Mouse (Mus musculus) megakaryocyte, embryonic 14.5 days (primary cell): ENCODE data around the gene Ribc2. TPM values are rescaled to one million over a fixed set of nuclear protein-coding genes. Genes with fewer than 3 reads are reported as not detected.

Experiments used
- H3K27me3 ChIP-seq: replicated peaks from 2 replicates; pipeline ENCODE3; 2012; ENCODE audit warnings: inconsistent platforms
- H3K36me3 ChIP-seq: replicated peaks from 2 replicates; pipeline ENCODE3; 2012; ENCODE audit warnings: low read length, inconsistent platforms, mixed read lengths
- H3K4me1 ChIP-seq: 2 replicates; pipeline ENCODE4 v1.6.1; 2012; ENCODE audit warnings: inconsistent platforms
- H3K4me3 ChIP-seq: replicated peaks from 2 replicates; pipeline ENCODE3; 2012; ENCODE audit warnings: moderate library complexity, mild to moderate bottlenecking, inconsistent platforms
- H3K9me3 ChIP-seq: 2 replicates; pipeline ENCODE4 v1.6.1; 2012; ENCODE audit warnings: inconsistent platforms
- FLI1 ChIP-seq: IDR thresholded peaks from 2 replicates; pipeline ENCODE4 v1.6.1; 2012; ENCODE audit warnings: low read length, inconsistent platforms, mixed read lengths
- GATA1 ChIP-seq: IDR thresholded peaks from 3 replicates; pipeline ENCODE4 v1.6.1; 2012; ENCODE audit warnings: mixed read lengths, low read length, inconsistent platforms, borderline replicate concordance
- polyA plus RNA-seq: library from polyadenylated mRNA; stranded (reverse); fragments of >175 nt; gene quantifications from 2 replicates; pipeline ENCODE4 v1.2.3, GENCODE M21; 2012; ENCODE audit warnings: low replicate concordance; ENCODE audit not compliant: insufficient read depth

The Ribc2 gene
- polyA plus RNA-seq: not detected in 2 replicates

DNA sequence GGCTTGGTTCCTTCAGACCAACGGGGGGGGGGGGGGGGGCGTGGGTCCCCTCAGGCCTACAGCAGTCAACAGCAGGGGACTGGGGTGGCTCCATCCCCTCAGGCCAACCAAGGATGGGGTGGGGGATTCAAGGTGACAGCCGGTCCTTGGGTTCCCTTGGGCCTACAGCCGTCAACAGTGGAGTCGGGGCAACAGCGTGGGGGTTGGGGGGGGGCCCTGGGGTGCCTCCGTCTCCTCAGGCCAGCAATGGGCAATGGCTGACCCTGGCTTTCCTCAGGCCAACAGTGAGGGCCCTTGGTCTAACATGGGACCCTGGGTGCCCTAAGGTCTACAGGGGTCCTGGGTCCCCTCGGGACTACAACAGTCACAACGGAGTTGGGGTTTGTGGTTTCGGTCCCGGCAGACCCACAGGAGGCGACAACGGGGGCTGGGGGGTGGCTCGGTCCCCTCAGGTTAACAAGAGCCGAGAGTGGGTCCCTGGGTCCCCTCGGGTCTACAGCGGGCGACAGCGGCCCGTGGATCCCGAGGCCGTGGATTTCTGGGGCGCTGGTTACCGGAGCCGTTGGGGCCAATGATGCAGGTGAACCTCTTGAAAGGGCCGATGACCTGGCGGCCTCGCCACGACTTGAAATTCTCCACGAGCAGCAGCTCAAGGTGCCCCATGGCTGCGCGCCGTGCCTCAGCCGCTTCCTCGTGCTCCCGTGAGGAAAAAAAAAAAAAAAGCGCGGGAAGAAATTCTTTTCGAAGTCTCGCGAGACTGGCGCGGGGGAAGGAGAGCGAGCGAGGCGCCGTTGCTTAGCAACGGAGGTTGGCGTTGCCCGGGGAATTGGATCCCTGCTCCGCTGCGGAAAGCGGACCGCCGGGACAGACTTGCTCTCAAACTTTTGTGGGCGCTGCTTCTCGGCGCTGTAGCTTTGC, at the start of gene Ribc2, which contains the start of gene Smc1b:
Gene Ribc2, plus strand, starts transcription at position 804 of the 918 bp plus-strand sequence.
Gene Smc1b, minus strand, starts transcription at position 690 of the 918 bp plus-strand sequence.
- TF ChIP-seq GATA1 (no peak), FLI1 (no peak)
- Histone ChIP-seq H3K4me3 (no peak within 1 kb of the TSS), H3K27me3 (peaks cover 29% of the 10 kb centered on the region), H3K36me3 (no peaks in the 10 kb centered on the region), H3K9me3 (peaks cover 7% of the 10 kb centered on the region), H3K4me1 (peaks cover 18% of the 10 kb centered on the region)

- TF ChIP-seq FLI1: no peak
- no peak overlapping the region for H3K4me3 ChIP-seq
- H3K27me3 ChIP-seq: peaks cover 3% of the 10 kb centered on the region
- H3K36me3 ChIP-seq: no peaks in the 10 kb centered on the region
- no peaks in the 10 kb centered on the region for H3K4me1 ChIP-seq
- peaks cover 11% of the 10 kb centered on the region for H3K9me3 ChIP-seq
These were observed 46.2 kb upstream of the Ribc2 start for GRCm38 (mm10) chr15:85085641-85086040.

GRCm38 (mm10) chr15:85132193-85132520, 279 bp downstream of the Ribc2 start:
- no peak overlapping the region for H3K4me3 ChIP-seq
- peaks cover 7% of the 10 kb centered on the region for H3K9me3 ChIP-seq
- H3K4me1 ChIP-seq: peaks cover 18% of the 10 kb centered on the region
- TF ChIP-seq FLI1 (no peak), GATA1 (no peak)
- H3K36me3 ChIP-seq: no peaks in the 10 kb centered on the region
- peaks cover 32% of the 10 kb centered on the region for H3K27me3 ChIP-seq

GRCm38 (mm10) chr15:85135143-85135542, 3.3 kb downstream of the Ribc2 start:
- no peak for TF ChIP-seq GATA1
- TF ChIP-seq FLI1: no peak
- H3K4me3 ChIP-seq: no peak overlapping the region
- H3K9me3 ChIP-seq: peaks cover 7% of the 10 kb centered on the region
- H3K27me3 ChIP-seq: peaks cover 45% of the 10 kb centered on the region
- H3K36me3 ChIP-seq: no peaks in the 10 kb centered on the region
- H3K4me1 ChIP-seq: peaks cover 18% of the 10 kb centered on the region

DNA sequence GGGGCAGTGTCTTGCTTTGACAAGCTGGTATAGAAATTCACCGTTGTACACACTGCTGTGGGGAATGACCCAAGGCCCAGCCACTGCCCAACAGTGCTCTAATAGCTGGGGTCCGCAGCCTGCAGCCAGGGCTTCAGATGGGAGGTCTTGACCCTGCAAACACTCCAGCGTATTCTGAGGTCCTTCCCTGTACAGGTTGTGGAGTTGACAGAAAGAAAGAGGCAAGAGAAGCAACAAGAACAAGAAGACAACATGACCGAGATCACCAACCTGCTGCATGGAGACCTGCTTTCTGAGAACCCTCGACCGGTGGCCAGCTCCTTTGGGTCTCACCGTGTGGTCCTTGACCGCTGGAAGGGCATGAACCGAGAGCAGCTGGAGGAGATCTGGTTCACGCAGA, 9.4 kb downstream of the Ribc2 start:
- TF ChIP-seq FLI1 (no peak), GATA1 (no peak)
- Histone ChIP-seq H3K4me1 (peaks cover under 1% of the 10 kb centered on the region; the same call in 1 of the 2 replicates), H3K9me3 (peaks cover 3% of the 10 kb centered on the region; the same call in 1 of the 2 replicates), H3K36me3 (no peaks in the 10 kb centered on the region), H3K27me3 (peaks cover 47% of the 10 kb centered on the region), H3K4me3 (no peak overlapping the region)

- Histone ChIP-seq H3K36me3 (no peaks in the 10 kb centered on the region), H3K4me1 (no peaks in the 10 kb centered on the region), H3K27me3 (peaks cover 38% of the 10 kb centered on the region), H3K9me3 (peaks cover 3% of the 10 kb centered on the region; the same call in 1 of the 2 replicates), H3K4me3 (no peak overlapping the region)
- TF ChIP-seq GATA1 (no peak), FLI1 (no peak)
These were observed 10.6 kb downstream of the Ribc2 start for GRCm38 (mm10) chr15:85142441-85142840.

DNA sequence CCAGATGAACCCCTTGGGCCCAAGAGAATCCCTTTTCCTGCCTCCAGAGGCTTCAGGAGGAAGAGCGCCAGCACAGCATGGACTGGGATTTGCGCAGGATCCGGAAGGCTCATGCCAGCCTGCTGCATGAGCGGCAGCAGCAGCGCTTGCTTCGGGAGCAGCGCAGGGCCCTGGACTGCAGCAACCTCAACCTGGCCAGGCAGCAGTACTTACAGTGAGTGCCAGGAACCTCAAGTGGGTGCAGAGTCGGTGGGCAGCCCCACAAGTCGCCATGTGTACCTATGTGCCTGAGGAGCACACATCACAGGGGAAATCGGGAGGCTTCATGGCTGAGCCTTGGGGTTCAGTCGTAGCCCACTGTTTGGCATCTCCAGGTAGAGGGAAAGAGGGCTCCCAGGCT, 11.3 kb downstream of the Ribc2 start:
- H3K36me3 ChIP-seq: no peaks in the 10 kb centered on the region
- H3K9me3 ChIP-seq: peaks cover 3% of the 10 kb centered on the region; the same call in 1 of the 2 replicates
- no peak overlapping the region for H3K4me3 ChIP-seq
- no peaks in the 10 kb centered on the region for H3K4me1 ChIP-seq
- peaks cover 41% of the 10 kb centered on the region for H3K27me3 ChIP-seq
- TF ChIP-seq FLI1: no peak
- TF ChIP-seq GATA1: no peak

- H3K9me3 ChIP-seq: peaks cover 3% of the 10 kb centered on the region; the same call in 1 of the 2 replicates
- no peak overlapping the region for H3K4me3 ChIP-seq
- H3K27me3 ChIP-seq: peaks cover 43% of the 10 kb centered on the region
- H3K4me1 ChIP-seq: no peaks in the 10 kb centered on the region
- TF ChIP-seq GATA1 (no peak), FLI1 (no peak)
- H3K36me3 ChIP-seq: no peaks in the 10 kb centered on the region
These were observed 11.9 kb downstream of the Ribc2 start for GRCm38 (mm10) chr15:85143747-85144146.

DNA sequence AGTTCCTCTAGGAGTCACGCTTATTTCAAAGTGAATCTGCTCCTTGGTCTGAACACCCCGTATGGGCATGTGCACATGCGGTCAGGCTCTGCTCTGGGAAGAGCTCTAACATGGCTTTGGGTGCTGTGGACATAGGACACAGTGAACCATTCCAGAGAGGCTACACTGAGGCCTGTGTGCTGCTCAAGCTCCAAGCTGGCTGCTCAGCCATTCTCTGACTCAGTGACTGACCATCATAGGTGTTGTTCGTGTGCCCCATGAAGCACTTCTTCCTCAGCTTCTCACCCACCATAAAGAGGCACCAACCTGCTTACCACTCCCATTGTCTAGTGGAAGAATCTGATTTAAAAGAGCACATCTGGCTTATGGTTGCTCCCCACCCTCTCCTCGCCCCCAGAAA, 12.4 kb downstream of the Ribc2 start:
- H3K4me1 ChIP-seq: no peaks in the 10 kb centered on the region
- TF ChIP-seq FLI1 (no peak), GATA1 (no peak)
- peaks cover 39% of the 10 kb centered on the region for H3K27me3 ChIP-seq
- no peaks in the 10 kb centered on the region for H3K36me3 ChIP-seq
- no peak overlapping the region for H3K4me3 ChIP-seq
- peaks cover 3% of the 10 kb centered on the region; the same call in 1 of the 2 replicates for H3K9me3 ChIP-seq

DNA sequence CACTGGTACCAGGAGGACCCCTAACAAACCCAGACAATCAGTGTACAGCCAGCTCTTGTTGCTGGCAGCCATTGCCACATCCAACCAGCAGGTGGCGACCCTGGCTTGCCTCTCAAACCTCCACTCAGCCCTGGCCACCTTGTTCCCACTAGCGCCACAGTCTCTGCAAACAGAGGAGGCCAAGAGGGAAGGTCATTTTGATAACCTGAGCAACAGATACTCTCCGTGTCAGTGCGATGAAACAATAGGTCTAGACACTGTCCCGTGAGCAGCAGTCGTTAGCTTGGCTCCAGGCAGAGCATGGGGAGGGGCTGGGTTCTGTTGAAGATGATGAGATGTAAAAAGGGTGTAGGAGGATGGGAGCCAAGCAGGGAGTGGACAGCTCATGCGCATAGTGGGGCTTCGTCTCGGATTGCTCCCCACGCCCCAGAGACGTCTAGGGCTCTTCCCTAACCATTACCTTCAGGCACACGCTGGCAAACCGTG, 19.6 kb downstream of the Ribc2 start:
- TF ChIP-seq GATA1: no peak
- TF ChIP-seq FLI1: no peak
- H3K4me3 ChIP-seq: no peak overlapping the region
- peaks cover 47% of the 10 kb centered on the region for H3K27me3 ChIP-seq
- no peaks in the 10 kb centered on the region for H3K4me1 ChIP-seq
- no peaks in the 10 kb centered on the region for H3K9me3 ChIP-seq
- no peaks in the 10 kb centered on the region for H3K36me3 ChIP-seq
